Mouse (Mus musculus): ENCODE measurements around the gene Itk.

Gene Itk

DNA sequence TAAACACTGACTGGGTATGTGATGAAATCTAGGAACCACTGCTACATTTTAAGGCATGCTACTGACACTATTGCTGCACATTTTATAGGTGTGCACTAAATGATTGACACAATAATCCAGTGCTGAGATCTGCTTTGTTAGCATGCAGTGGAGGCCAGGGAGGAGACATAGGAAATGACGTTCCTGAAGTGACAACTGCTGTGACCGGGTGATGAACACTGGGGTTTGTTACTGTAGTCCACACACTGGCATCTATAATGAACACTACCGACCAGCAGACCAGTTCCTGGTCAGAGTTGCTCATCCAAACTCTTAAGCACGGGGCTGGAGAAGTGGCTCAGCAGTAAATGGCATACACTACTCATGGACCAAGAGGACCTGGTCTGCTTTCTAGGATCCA lies 4.1 kb upstream of the Itk start:
- DNase-seq (ENCODE audit: low read depth, low spot score), result no peak

- DNase-seq (ENCODE audit: low read depth, low spot score), result no peak
Observed at GRCm38 (mm10) chr11:46392890-46393289, 3.6 kb upstream of the Itk start.

DNA sequence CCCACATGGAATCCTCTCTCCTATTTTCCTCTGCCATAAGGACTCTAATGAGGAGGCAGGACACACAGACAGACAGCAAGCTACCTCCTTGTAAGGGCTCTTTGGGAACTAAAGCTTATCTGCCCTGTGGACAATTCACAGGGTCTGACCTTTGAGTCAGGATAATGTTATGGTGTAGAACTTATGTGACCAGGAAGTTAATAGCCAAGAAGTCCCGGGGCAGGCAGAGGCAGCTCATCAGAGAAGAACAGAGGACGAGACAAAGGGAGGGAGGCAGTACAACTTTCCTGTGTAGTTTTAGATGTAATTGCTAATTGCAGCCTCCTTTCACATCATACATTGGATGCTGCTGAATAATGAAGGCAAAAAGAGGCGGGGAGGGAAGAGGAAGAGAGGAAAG lies 1.3 kb upstream of the Itk start:
- DNase-seq (ENCODE audit: low read depth, low spot score), result no peak

DNA sequence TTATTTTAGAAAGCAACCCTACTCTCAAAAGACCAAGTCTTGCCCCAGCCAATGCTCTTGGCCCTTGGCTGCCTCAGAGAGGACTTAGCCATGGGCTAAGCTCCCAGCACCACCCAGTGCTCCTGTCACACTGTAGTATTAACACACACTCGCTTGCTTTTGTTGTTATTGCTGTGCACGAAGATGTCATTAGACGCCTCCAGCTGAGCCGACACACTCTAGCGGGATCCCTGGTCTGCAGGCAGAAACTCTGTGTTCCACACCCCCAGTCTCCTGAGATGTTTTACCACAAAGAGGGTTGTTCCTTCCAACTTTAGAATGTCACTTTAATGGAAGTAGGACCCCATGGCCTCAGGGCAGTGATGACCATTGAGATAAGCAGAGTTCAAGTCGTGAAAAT lies 877 bp downstream of the Itk start:
- no peak for DNase-seq (ENCODE audit: low read depth, low spot score)

DNA sequence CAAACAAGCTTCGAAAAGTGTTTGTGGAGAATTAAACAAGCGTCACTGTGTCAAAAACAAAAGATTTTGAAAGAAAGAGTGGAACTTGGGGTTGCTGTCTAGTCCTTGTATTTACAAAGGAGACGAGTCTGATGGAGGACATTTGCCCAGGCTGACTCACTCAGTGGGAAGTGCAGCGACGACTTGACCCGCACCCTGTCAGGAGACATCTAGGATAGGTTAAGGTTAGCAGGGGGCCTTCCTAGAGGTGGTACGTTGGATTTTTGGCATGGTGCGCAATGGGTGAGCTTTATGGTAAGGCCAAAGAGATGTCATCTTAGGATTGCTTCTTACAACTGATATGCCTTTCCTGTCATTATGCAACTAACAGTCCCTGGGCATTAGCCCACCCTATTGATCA lies 2.3 kb downstream of the Itk start:
- DNase-seq (ENCODE audit: low read depth, low spot score), result no peak

GRCm38 (mm10) chr11:46386556-46386955 lies 2.8 kb downstream of the Itk start:
- no peak for DNase-seq (ENCODE audit: low read depth, low spot score)

- no peak for DNase-seq (ENCODE audit: low read depth, low spot score)
Observed at GRCm38 (mm10) chr11:46384925-46385324, 4.4 kb downstream of the Itk start.

GRCm38 (mm10) chr11:46382466-46382865 lies 6.8 kb downstream of the Itk start:
- no peak for DNase-seq (ENCODE audit: low read depth, low spot score)

DNA sequence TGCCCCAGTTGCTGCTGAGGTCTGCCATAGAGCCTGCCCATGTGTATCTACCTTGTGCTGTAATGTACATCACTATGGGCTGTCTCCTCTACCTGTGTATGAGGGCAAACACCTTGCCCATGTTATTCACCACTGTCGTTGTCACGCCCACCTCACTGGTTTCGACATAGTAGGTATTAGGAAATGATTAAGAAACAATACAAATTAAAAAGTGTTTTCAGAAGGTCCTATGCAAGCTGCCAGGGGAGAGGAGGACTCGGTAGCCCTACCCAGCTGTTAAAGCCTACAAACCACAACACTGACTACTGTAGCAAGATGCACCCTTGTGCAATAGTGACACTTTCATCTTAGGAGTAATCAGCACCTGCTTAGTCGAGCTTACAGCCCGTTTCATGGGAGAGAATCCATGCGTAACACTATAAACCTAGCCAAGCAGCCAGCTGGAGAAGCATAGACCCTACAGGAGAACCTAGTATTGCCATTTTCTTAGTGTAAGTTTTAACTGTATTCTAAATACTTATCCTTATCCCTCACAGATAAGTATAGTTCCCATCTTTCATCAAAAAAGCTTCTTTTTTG lies 9.1 kb downstream of the Itk start:
- DNase-seq (ENCODE audit: low read depth, low spot score), result no peak

DNA sequence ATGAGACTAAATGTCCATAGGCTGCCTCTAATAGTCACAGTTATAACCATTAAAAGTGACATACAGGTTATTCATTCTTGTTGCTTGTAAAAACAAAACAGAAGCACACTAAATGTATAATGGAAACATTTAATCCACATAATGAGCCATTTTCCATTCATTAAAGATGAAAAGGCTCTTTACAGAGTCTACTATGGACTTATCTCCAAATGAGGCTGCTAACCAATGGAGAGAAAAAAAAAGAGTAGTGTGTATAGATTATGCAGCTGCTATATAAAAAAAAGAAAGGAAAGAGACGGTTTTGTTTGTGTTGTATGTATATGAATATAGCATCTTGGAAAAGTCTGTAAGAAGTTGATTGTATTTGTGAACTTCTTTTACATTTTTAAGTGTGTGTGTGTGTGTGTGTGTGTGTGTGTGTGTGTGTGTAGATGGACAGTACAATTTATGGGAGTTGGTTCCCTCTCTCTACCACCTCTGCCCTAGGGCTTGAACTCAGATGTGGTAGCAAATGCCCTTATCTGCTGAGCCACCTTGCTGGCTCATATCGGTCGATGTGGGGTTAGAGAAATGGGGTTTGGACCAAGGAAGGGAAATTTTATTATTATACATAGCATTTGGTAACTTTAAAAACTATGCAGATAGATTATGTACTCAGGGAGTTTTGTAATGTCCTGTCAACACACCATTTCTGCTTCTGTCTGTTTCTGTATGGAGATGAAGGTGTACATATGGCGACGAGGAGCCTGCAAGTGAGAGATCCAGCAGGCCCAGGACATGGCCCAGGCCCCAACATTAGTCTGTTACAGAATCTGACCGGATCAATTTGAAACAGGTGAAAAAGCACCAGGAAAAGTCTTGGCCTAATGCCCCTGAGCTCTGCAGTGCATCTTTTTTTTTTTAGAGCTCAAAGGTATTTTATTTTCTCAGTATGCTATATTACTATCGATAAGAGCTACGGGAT lies 11.2 kb downstream of the Itk start:
- no peak for DNase-seq (ENCODE audit: low read depth, low spot score)

DNA sequence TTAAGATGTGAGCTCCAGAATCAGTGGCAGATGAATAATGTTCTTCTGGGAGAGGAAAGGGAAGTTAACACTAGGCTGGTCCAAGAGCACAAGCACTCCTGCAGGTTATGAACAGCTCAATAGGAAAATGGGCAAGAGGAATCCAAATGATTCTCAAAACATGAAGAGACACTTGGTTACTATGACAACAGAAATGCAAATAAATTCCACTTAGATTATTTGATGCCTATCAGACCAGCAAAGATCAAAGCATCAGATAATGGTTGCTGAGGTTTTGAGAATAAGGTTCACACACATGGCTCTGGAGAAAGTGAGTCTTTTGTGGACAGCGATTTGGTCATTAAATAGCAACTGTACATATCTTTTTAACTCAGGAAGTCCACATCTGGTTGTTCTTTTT lies 12.0 kb downstream of the Itk start:
- DNase-seq (ENCODE audit: low read depth, low spot score), result no peak

- DNase-seq (ENCODE audit: low read depth, low spot score), result no peak
Observed at GRCm38 (mm10) chr11:46375015-46375414, 14.3 kb downstream of the Itk start.

- no peak for DNase-seq (ENCODE audit: low read depth, low spot score)
Observed at GRCm38 (mm10) chr11:46373071-46374030, 16.0 kb downstream of the Itk start.

GRCm38 (mm10) chr11:46372331-46372953 lies 16.9 kb downstream of the Itk start:
- DNase-seq (ENCODE audit: low read depth, low spot score), result no peak

DNA sequence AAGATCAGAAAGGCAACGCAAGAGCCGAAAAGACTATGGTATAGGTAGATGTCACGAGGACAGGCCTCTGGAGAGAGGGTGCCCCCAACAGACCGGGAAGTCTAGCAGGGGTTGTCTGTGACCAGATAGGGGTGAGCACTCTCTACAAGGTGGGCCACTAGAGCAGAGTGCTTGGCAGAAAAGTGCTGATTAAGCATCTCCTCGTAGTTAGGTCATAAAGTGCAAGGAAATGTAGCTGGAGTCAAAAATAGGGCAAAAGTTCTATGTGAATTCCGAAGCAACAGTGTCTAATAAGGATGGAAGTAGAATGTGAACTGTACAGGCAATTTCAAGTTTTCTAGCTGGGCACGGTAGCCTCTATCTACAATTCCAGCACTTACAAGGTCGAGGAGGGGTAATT lies 18.1 kb downstream of the Itk start:
- no peak for DNase-seq (ENCODE audit: low read depth, low spot score)

DNA sequence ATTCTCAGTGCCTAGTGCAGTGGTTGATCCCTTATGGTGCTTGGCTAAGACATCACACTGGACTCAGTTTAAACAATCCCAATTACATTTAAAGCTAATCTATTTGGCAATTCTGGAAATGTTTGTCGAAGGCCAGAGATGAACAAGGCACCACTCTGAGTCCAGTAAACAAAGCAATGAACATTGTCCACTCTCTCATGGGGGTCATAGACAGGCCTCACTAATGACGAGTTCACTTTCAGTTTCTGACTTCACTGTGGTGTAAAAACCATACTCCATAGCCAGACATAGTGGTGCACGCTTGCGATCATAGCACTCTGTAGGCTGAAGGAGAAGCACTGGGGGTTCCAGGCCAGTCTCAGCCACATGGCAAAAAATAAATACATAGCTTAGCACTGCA lies 18.9 kb downstream of the Itk start:
- no peak for DNase-seq (ENCODE audit: low read depth, low spot score)

- DNase-seq (ENCODE audit: low read depth, low spot score), result no peak
Observed at GRCm38 (mm10) chr11:46366357-46366756, 23.0 kb downstream of the Itk start.

DNA sequence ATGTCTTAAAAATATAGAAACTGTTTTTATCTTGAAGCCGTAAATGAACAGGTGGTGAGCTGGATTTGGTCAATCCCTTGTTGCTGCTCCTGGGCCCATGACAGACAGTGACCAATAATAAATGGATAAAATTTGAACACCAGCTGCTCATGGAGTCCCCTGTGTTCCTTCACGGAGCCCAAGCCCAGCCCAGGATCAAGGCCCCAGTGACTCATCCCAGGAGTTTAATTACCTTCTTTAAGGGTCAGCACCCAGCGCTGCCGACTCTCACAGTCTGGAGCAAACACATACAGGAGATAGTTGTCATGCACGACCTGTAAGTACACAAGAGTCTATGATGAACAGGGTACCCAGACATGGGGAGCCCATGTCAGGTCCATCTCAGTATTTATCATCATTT lies 23.6 kb downstream of the Itk start:
- no peak for DNase-seq (ENCODE audit: low read depth, low spot score)

- no peak for DNase-seq (ENCODE audit: low read depth, low spot score)
Observed at GRCm38 (mm10) chr11:46363864-46364263, 25.5 kb downstream of the Itk start.

DNA sequence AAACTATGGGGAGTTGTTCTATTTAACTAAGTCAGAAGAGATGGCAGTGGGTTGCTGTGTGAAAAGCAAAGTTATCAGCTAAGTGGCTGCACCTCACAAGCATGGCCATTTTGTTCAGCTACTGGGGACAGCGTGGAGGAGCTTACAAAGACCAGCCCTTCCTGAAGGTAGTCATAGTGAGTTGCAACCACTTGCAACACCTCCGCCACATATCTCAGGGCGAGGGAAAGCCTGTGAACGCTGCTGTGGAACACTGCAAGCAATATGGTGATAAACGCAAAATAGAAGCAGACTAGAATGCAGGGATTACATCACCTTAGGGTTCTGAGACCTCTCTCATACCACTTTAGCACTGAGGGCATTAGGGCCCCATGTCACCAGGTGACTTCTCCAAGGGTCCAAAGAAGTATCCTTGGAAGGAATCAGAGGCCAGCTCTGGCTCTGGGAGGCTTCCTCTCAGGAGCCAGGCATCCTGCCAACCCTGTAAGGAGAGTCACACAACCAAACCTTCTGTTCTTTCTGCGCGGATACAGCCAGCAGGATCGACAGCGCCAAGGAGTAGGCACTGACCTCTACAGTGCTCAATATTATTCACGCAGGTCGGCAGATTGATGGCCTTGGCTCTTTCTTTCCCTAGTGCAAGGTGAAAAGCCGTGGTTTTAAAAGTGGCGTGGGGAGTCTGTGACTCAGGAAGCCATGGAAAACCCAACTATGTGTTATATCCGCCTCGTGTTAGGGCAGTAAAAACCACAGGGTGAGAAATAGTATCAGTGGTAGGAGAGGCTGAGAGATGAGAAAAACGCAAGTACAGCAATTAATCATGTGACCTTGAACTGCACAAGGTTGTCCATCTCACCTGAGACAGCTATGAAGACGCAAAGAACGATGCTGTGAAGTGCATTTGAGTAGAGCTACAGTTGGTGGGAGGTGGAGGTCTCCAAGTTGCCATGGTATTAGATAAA lies 27.0 kb downstream of the Itk start:
- no peak for DNase-seq (ENCODE audit: low read depth, low spot score)
